Mouse (Mus musculus): Measurements from ENCODE around the gene Trpm6. TPM values are rescaled to one million over a fixed set of nuclear protein-coding genes. Genes with fewer than 3 reads are reported as not detected.

Trpm6 gene
- polyA plus RNA-seq, 1 experiment from 2014 or later = 0.05 TPM

DNA sequence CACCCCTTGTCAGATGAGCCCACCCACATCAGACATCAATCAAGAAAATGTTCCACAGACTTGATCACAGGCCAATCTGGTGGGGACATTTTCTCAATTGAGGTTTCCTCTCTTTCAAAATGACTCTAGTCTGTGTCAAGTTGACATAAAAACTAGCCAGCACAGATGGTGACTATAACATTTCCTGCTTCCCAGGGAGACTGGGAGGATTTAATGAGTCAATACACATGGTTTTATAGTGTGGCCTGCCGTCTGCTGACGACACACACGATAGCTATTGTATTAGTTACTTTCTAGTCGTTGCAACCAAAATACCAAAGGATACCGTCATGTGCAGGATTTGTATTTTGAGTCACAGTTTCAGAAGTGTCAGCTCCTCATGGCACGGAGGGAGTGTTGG, 191.6 kb downstream of the Trpm6 start:
- Histone ChIP-seq H3K4me3 (ENCODE audit: low read depth, low read length) (no peak overlapping the region), H3K27me3 (ENCODE audit: control insufficient read depth, insufficient read depth, low read length) (no peaks in the 10 kb centered on the region)
- no peak for TF ChIP-seq CTCF (IDR thresholded peaks at IDR 0.05; ENCODE audit: low read depth)

More for the DNA sequence above, 191.6 kb downstream of the Trpm6 start:
- no peaks in the 10 kb centered on the region for H3K36me3 ChIP-seq (ENCODE audit: control insufficient read depth, insufficient read depth, low read length)
- ATAC-seq (ENCODE audit: low FRiP score, low TSS enrichment) = no peak
- no peaks in the 10 kb centered on the region for H3K9me3 ChIP-seq (ENCODE audit: control insufficient read depth, low read length)
- no peak overlapping the region for H3K27ac ChIP-seq (replicated peaks)
- DNase-seq (ENCODE audit: low spot score) = no peak
- no peak overlapping the region for H3K4me2 ChIP-seq (replicated peaks; ENCODE audit: low read depth)
- H3K4me1 ChIP-seq (replicated peaks; ENCODE audit: control insufficient read depth, insufficient read depth) = no peaks in the 10 kb centered on the region
- no peak overlapping the region for H3K9ac ChIP-seq (ENCODE audit: low read length)
- WGBS = 84% methylated on average over 6 of the region's 6 CpGs

Other genes with a start within 250 kb of the Trpm6 start
- 129 and 134 TPM in 2 replicates for gene Ostf1, start 118.2 kb upstream of the Trpm6 start, polyA plus RNA-seq (2015; fragmentation: Nextera tagmentation; extraction: Ambion mirVana)
- gene Nmrk1, start 118.0 kb upstream of the Trpm6 start, polyA plus RNA-seq (2015; fragmentation: Nextera tagmentation; extraction: Ambion mirVana) = 4.9 and 6.2 TPM in 2 replicates
- 18.4 and 18.6 TPM in 2 replicates for gene Carnmt1, start 79.2 kb upstream of the Trpm6 start, polyA plus RNA-seq (2015; fragmentation: Nextera tagmentation; extraction: Ambion mirVana)
- 11.4 and 12.8 TPM in 2 replicates for gene D030056L22Rik, start 36.8 kb upstream of the Trpm6 start, polyA plus RNA-seq (2015; fragmentation: Nextera tagmentation; extraction: Ambion mirVana)

Data from stomach, postnatal 0 days (tissue).